Mouse (Mus musculus): ENCODE measurements at regions not wholly inside any gene's neighbourhood (a gene's known extent, or its start where the extent isn't known, plus 50 kb on each side); places are given as distances from the start of the nearest gene placed in this dataset.

GRCm38 (mm10) chr16:51661693-51662092, 369.3 kb upstream of the Cblb start:
- no peaks in the 10 kb centered on the region for H3K4me1 ChIP-seq (ENCODE audit: control insufficient read depth in 1 of 2, insufficient read depth in 2 of 2, low read length in 2 of 2)
- TF ChIP-seq GATA1 (IDR thresholded peaks at IDR 0.05; ENCODE audit: low read depth, low read length) = no peak
- H3K36me3 ChIP-seq (ENCODE audit: control insufficient read depth in 1 of 2, insufficient read depth in 2 of 2, low read length in 2 of 2) = no peaks in the 10 kb centered on the region
- no peaks in the 10 kb centered on the region for H3K27me3 ChIP-seq (ENCODE audit: control insufficient read depth in 1 of 2, insufficient read depth in 2 of 2, low read length in 2 of 2)
- DNase-seq (ENCODE audit: low read depth, low spot score) = no peak
- H3K4me3 ChIP-seq (ENCODE audit: control insufficient read depth in 1 of 2, insufficient read depth in 1 of 2, low read depth in 2 of 2, low read length in 2 of 2) = no peak overlapping the region
- no peak overlapping the region for H3K27ac ChIP-seq (ENCODE audit: control insufficient read depth, low read depth, low read length)
- H3K79me2 ChIP-seq (ENCODE audit: control insufficient read depth, insufficient read depth, low read length, poor library complexity) = no peaks in the 10 kb centered on the region
- no peak overlapping the region for H3K9ac ChIP-seq (ENCODE audit: control insufficient read depth, low read depth, low read length, poor library complexity, severe bottlenecking)
- H3K9me3 ChIP-seq (replicated peaks; ENCODE audit: insufficient read depth, low read length) = no peaks in the 10 kb centered on the region

- no peaks in the 10 kb centered on the region for H3K79me2 ChIP-seq (ENCODE audit: control insufficient read depth, insufficient read depth, low read length, poor library complexity)
- no peaks in the 10 kb centered on the region for H3K36me3 ChIP-seq (ENCODE audit: control insufficient read depth in 1 of 2, insufficient read depth in 2 of 2, low read length in 2 of 2)
- H3K4me1 ChIP-seq (ENCODE audit: control insufficient read depth in 1 of 2, insufficient read depth in 2 of 2, low read length in 2 of 2) = no peaks in the 10 kb centered on the region
- no peaks in the 10 kb centered on the region for H3K9me3 ChIP-seq (replicated peaks; ENCODE audit: insufficient read depth, low read length)
- H3K4me3 ChIP-seq (ENCODE audit: control insufficient read depth in 1 of 2, insufficient read depth in 1 of 2, low read depth in 2 of 2, low read length in 2 of 2) = no peak overlapping the region
- no peak for DNase-seq (ENCODE audit: low read depth, low spot score)
- H3K27me3 ChIP-seq (ENCODE audit: control insufficient read depth in 1 of 2, insufficient read depth in 2 of 2, low read length in 2 of 2) = no peaks in the 10 kb centered on the region
- no peak for TF ChIP-seq HCFC1 (IDR thresholded peaks at IDR 0.05; ENCODE audit: low read depth, low read length)
- no peak for TF ChIP-seq TAL1 (IDR thresholded peaks at IDR 0.05; ENCODE audit: low read length)
- no peak for TF ChIP-seq CHD1 (IDR thresholded peaks at IDR 0.05; ENCODE audit: low read depth, low read length)
- TF ChIP-seq CHD2 (IDR thresholded peaks at IDR 0.05; ENCODE audit: low read length) = no peak
- H3K27ac ChIP-seq (ENCODE audit: control insufficient read depth, low read depth, low read length) = no peak overlapping the region
- H3K9ac ChIP-seq (ENCODE audit: control insufficient read depth, low read depth, low read length, poor library complexity, severe bottlenecking) = no peak overlapping the region
Observed at GRCm38 (mm10) chr16:51664325-51664724, 366.7 kb upstream of the Cblb start.

GRCm38 (mm10) chr16:51675101-51675500, 355.9 kb upstream of the Cblb start:
- Histone ChIP-seq H3K36me3 (ENCODE audit: control insufficient read depth in 1 of 2, insufficient read depth in 2 of 2, low read length in 2 of 2) (no peaks in the 10 kb centered on the region), H3K4me1 (ENCODE audit: control insufficient read depth in 1 of 2, insufficient read depth in 2 of 2, low read length in 2 of 2) (no peaks in the 10 kb centered on the region), H3K9ac (ENCODE audit: control insufficient read depth, low read depth, low read length, poor library complexity, severe bottlenecking) (no peak overlapping the region), H3K9me3 (replicated peaks; ENCODE audit: insufficient read depth, low read length) (no peaks in the 10 kb centered on the region), H3K4me3 (ENCODE audit: control insufficient read depth in 1 of 2, insufficient read depth in 1 of 2, low read depth in 2 of 2, low read length in 2 of 2) (no peak overlapping the region), H3K27me3 (ENCODE audit: control insufficient read depth in 1 of 2, insufficient read depth in 2 of 2, low read length in 2 of 2) (no peaks in the 10 kb centered on the region), H3K79me2 (ENCODE audit: control insufficient read depth, insufficient read depth, low read length, poor library complexity) (no peaks in the 10 kb centered on the region), H3K27ac (ENCODE audit: control insufficient read depth, low read depth, low read length) (no peak overlapping the region)
- no peak for DNase-seq (ENCODE audit: low read depth, low spot score)
- TF ChIP-seq SIN3A (IDR thresholded peaks at IDR 0.05; ENCODE audit: low read length) (no peak), CHD1 (IDR thresholded peaks at IDR 0.05; ENCODE audit: low read depth, low read length) (no peak)

GRCm38 (mm10) chr16:51675988-51676387, 355.0 kb upstream of the Cblb start:
- Histone ChIP-seq H3K27ac (ENCODE audit: control insufficient read depth, low read depth, low read length) (no peak overlapping the region), H3K4me3 (ENCODE audit: control insufficient read depth in 1 of 2, insufficient read depth in 1 of 2, low read depth in 2 of 2, low read length in 2 of 2) (no peak overlapping the region), H3K79me2 (ENCODE audit: control insufficient read depth, insufficient read depth, low read length, poor library complexity) (no peaks in the 10 kb centered on the region), H3K27me3 (ENCODE audit: control insufficient read depth in 1 of 2, insufficient read depth in 2 of 2, low read length in 2 of 2) (no peaks in the 10 kb centered on the region), H3K9ac (ENCODE audit: control insufficient read depth, low read depth, low read length, poor library complexity, severe bottlenecking) (no peak overlapping the region), H3K36me3 (ENCODE audit: control insufficient read depth in 1 of 2, insufficient read depth in 2 of 2, low read length in 2 of 2) (no peaks in the 10 kb centered on the region), H3K4me1 (ENCODE audit: control insufficient read depth in 1 of 2, insufficient read depth in 2 of 2, low read length in 2 of 2) (no peaks in the 10 kb centered on the region), H3K9me3 (replicated peaks; ENCODE audit: insufficient read depth, low read length) (no peaks in the 10 kb centered on the region)
- DNase-seq (ENCODE audit: low read depth, low spot score) = no peak
- TF ChIP-seq MEF2A (IDR thresholded peaks at IDR 0.05; ENCODE audit: extremely low read depth, insufficient replicate concordance, low read depth, low read length, poor library complexity, severe bottlenecking) (no peak), GABPA (IDR thresholded peaks at IDR 0.05; ENCODE audit: low read depth, low read length) (no peak), ETS1 (IDR thresholded peaks at IDR 0.05; ENCODE audit: low read depth, low read length) (no peak), POLR2AphosphoS5 (IDR thresholded peaks at IDR 0.05; ENCODE audit: borderline replicate concordance, low read depth, low read length) (no peak), ZMIZ1 (IDR thresholded peaks at IDR 0.05; ENCODE audit: low read depth, low read length) (no peak), USF2 (IDR thresholded peaks at IDR 0.05; ENCODE audit: borderline replicate concordance in 1 of 2, insufficient read depth in 1 of 2, low read depth in 1 of 2, low read length in 2 of 2) (no peak), SIN3A (IDR thresholded peaks at IDR 0.05; ENCODE audit: low read length) (no peak), MXI1 (IDR thresholded peaks at IDR 0.05; ENCODE audit: low read depth, low read length) (no peak), KAT2A (conservative IDR thresholded peaks at IDR 0.05; ENCODE audit: low read depth, low read length) (no peak)
